Mouse (Mus musculus): ENCODE results near the gene Olfr1104.

- TF ChIP-seq CTCF (IDR thresholded peaks at IDR 0.05; ENCODE audit: insufficient read depth, low read length) = no peak
- TF ChIP-seq POLR2A (IDR thresholded peaks at IDR 0.05; ENCODE audit: borderline replicate concordance, extremely low read depth, low read depth, low read length) = no peak
These were observed 47.0 kb downstream of the Olfr1104 start, which contains the start of gene Olfr1100 for GRCm38 (mm10) chr2:86979854-86980253.

Measured in lung, adult 2 months (tissue).